Mouse (Mus musculus) forebrain, embryonic 10.5 days (tissue): ENCODE data around the gene Tspan3. TPM values are rescaled to one million over a fixed set of nuclear protein-coding genes. Genes with fewer than 3 reads are reported as not detected.

Experiments
- DNase-seq: peaks from one replicate; pipeline ENCODE4 v3.0.0-alpha.2; 2017; ENCODE audit warnings: low spot score; ENCODE audit errors: extremely low spot score
- H3K27ac ChIP-seq: fragments of 300-500 bp; sonication (generic); 2 replicates; pipeline ENCODE4 v1.5.1; 2016; ENCODE audit warnings: mild to moderate bottlenecking
- H3K27me3 ChIP-seq: fragments of 300-500 bp; sonication (generic); 2 replicates; pipeline ENCODE4 v1.6.1; 2016; ENCODE audit warnings: mild to moderate bottlenecking; ENCODE audit not compliant: poor library complexity, severe bottlenecking
- H3K36me3 ChIP-seq: fragments of 300-500 bp; sonication (generic); replicated peaks from 2 replicates; pipeline ENCODE4 v1.6.1; 2016; ENCODE audit warnings: mild to moderate bottlenecking, moderate library complexity
- H3K4me1 ChIP-seq: fragments of 300-500 bp; sonication (generic); 2 replicates; pipeline ENCODE4 v1.6.1; 2016
- H3K4me3 ChIP-seq: fragments of 300-500 bp; sonication (generic); 2 replicates; pipeline ENCODE4 v1.5.1; 2016; ENCODE audit warnings: mild to moderate bottlenecking, moderate library complexity
- H3K9me3 ChIP-seq: fragments of 300-500 bp; sonication (generic); 2 replicates; pipeline ENCODE4 v1.6.1; 2016; ENCODE audit warnings: mild to moderate bottlenecking, moderate library complexity
- WGBS: fragments of 180-500 bp; shearing (Covaris S2); methylation state at CpG from one replicate; pipeline ENCODE4 v1.1.7; 2016; 5-methylcytosine and 5-hydroxymethylcytosine counted together
- polyA plus RNA-seq: library from polyadenylated mRNA; unstranded; fragments of >200 nt; fragmentation: Nextera tagmentation; extraction: Ambion mirVana; gene quantifications from 2 replicates; pipeline ENCODE4 v1.2.1, GENCODE M21; 2016

The Tspan3 gene
- polyA plus RNA-seq = 510 and 526 TPM in 2 replicates

GRCm38 (mm10) chr9:56165377-56165776 is at the start of gene Tspan3:
Tspan3 (minus strand) TSS chr9:56165477.
- WGBS = 91% methylated on average over 6 of the region's 6 CpGs
- peak within 1 kb of the TSS; percentile 6; the same call in 1 of the 2 replicates for H3K27ac ChIP-seq
- H3K27me3 ChIP-seq = peaks cover 8% of the 10 kb centered on the region; the same call in 1 of the 2 replicates
- 0 out of 2 replicates have a peak, but pooled peaks cover 2% of the 10 kb centered on the region for H3K9me3 ChIP-seq
- H3K4me3 ChIP-seq = no peak within 1 kb of the TSS
- peaks cover 49% of the 10 kb centered on the region for H3K4me1 ChIP-seq
- no peak for DNase-seq
- H3K36me3 ChIP-seq = no peaks in the 10 kb centered on the region

- Histone ChIP-seq H3K4me1 (peaks cover 21% of the 10 kb centered on the region), H3K4me3 (peak overlapping the region; percentile 37), H3K36me3 (no peaks in the 10 kb centered on the region), H3K27me3 (peaks cover 26% of the 10 kb centered on the region), H3K9me3 (no peaks in the 10 kb centered on the region), H3K27ac (peak overlapping the region; percentile 66; the same call in 1 of the 2 replicates)
- 12% methylated on average over 11 of the region's 11 CpGs for WGBS
- peak; percentile 51 for DNase-seq
Measured at GRCm38 (mm10) chr9:56213451-56214291, 48.4 kb upstream of the Tspan3 start.

GRCm38 (mm10) chr9:56208817-56209216 is 43.5 kb upstream of the Tspan3 start:
- 90% methylated on average over 8 of the region's 8 CpGs for WGBS
- H3K9me3 ChIP-seq = no peaks in the 10 kb centered on the region
- no peak overlapping the region for H3K27ac ChIP-seq
- no peaks in the 10 kb centered on the region for H3K27me3 ChIP-seq
- DNase-seq = no peak
- H3K4me1 ChIP-seq = peaks cover 8% of the 10 kb centered on the region
- H3K36me3 ChIP-seq = peaks cover 15% of the 10 kb centered on the region
- H3K4me3 ChIP-seq = no peak overlapping the region

- peaks cover 15% of the 10 kb centered on the region for H3K36me3 ChIP-seq
- no peak overlapping the region for H3K4me3 ChIP-seq
- no peak overlapping the region for H3K27ac ChIP-seq
- no peaks in the 10 kb centered on the region for H3K27me3 ChIP-seq
- no peaks in the 10 kb centered on the region for H3K4me1 ChIP-seq
- WGBS = 86% methylated on average over 5 of the region's 5 CpGs
- no peaks in the 10 kb centered on the region for H3K9me3 ChIP-seq
- DNase-seq = no peak
Measured at GRCm38 (mm10) chr9:56207516-56207915, 42.2 kb upstream of the Tspan3 start.

DNA sequence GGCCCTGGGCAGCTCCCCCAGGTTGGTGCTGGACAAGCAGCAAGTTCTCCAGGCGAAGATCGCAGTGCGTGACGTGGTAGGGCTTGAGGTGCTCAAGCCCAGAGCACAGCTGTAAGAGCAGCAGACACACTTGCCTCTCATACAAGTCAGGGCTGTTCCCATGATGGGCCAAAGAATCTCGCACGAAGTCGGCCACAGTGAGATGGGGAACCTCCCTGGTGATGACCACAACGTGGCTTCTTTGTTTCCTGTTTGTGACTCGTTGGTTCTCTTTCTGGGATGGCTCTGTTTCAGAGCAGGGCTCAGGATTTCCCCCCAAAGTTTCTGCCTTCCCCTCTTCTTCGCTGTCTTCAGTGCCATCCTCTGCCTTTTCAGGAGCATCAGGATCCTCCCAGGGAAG is 41.8 kb upstream of the Tspan3 start:
- WGBS = 90% methylated on average over 10 of the region's 10 CpGs
- H3K27me3 ChIP-seq = no peaks in the 10 kb centered on the region
- no peak overlapping the region for H3K27ac ChIP-seq
- H3K4me3 ChIP-seq = no peak overlapping the region
- no peak for DNase-seq
- H3K4me1 ChIP-seq = no peaks in the 10 kb centered on the region
- H3K9me3 ChIP-seq = no peaks in the 10 kb centered on the region
- peaks cover 15% of the 10 kb centered on the region for H3K36me3 ChIP-seq

DNA sequence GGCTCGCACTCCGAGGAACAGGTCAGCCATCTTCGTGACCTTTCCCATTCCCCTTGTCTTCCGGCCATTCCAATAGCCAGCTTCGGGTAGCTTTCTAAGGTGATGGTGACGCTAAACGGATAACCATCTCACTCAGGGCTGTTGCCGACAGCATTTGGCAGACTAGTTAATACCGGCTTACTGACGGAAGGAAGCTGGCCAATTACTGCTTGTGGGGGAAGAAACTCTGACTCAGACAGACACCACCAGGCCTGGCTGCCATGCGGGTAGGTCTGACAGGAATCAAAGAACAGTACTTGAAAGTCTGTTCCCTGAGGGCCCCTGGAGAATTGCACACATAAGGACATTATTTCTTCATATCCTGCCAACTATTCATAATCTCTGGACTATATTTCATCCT is 40.1 kb upstream of the Tspan3 start:
- H3K4me1 ChIP-seq = peaks cover 10% of the 10 kb centered on the region
- H3K36me3 ChIP-seq = peaks cover 15% of the 10 kb centered on the region
- H3K27me3 ChIP-seq = peaks cover under 1% of the 10 kb centered on the region; the same call in 1 of the 2 replicates
- no peak for DNase-seq
- H3K27ac ChIP-seq = no peak overlapping the region
- H3K4me3 ChIP-seq = no peak overlapping the region
- H3K9me3 ChIP-seq = no peaks in the 10 kb centered on the region
- 91% methylated on average over 11 of the region's 11 CpGs for WGBS

DNA sequence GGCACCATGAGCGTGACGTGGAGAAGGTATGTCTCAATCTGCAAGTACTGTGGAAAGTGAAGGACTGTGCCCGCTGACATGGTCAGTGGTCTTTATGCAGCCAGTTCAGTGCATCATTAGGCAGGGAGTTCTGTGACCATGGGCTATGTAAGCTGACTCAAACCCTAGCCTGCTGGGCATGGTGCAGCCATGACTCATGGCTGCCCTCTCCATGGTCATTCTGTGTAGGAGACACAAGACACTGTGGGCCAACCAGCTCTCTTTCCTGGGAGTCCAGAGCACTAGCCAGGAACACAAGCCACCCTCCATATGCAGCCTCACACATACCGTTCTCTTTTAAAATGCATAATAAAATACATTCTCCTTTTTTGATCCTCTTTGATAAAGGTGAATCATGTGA is 39.0 kb upstream of the Tspan3 start:
- WGBS = 94% methylated on average over 4 of the region's 4 CpGs
- H3K27ac ChIP-seq = no peak overlapping the region
- peaks cover 12% of the 10 kb centered on the region for H3K4me1 ChIP-seq
- peaks cover 15% of the 10 kb centered on the region for H3K36me3 ChIP-seq
- no peak overlapping the region for H3K4me3 ChIP-seq
- H3K27me3 ChIP-seq = peaks cover 10% of the 10 kb centered on the region
- no peaks in the 10 kb centered on the region for H3K9me3 ChIP-seq
- DNase-seq = no peak

GRCm38 (mm10) chr9:56200645-56201314 is 35.5 kb upstream of the Tspan3 start:
- H3K27me3 ChIP-seq = peaks cover 33% of the 10 kb centered on the region
- DNase-seq = peak; percentile 85
- no peak overlapping the region for H3K4me3 ChIP-seq
- 42% methylated on average over 14 of the region's 14 CpGs for WGBS
- H3K27ac ChIP-seq = no peak overlapping the region
- peaks cover under 1% of the 10 kb centered on the region for H3K36me3 ChIP-seq
- peaks cover 17% of the 10 kb centered on the region for H3K4me1 ChIP-seq
- no peaks in the 10 kb centered on the region for H3K9me3 ChIP-seq

- no peak overlapping the region for H3K27ac ChIP-seq
- H3K4me1 ChIP-seq = peaks cover 23% of the 10 kb centered on the region
- peaks cover 39% of the 10 kb centered on the region for H3K27me3 ChIP-seq
- H3K9me3 ChIP-seq = no peaks in the 10 kb centered on the region
- H3K4me3 ChIP-seq = no peak overlapping the region
- no peak for DNase-seq
- no peaks in the 10 kb centered on the region; the same call in 1 of the 2 replicates for H3K36me3 ChIP-seq
- WGBS = 64% methylated on average over 2 of the region's 2 CpGs
Measured at GRCm38 (mm10) chr9:56200200-56200599, 34.9 kb upstream of the Tspan3 start.

- WGBS = 87% methylated on average over 4 of the region's 4 CpGs
- Histone ChIP-seq H3K27ac (no peak overlapping the region), H3K27me3 (peaks cover 70% of the 10 kb centered on the region), H3K9me3 (no peaks in the 10 kb centered on the region), H3K36me3 (no peaks in the 10 kb centered on the region), H3K4me3 (no peak overlapping the region), H3K4me1 (peaks cover 32% of the 10 kb centered on the region)
- DNase-seq = no peak
Measured at GRCm38 (mm10) chr9:56196921-56197320, 31.6 kb upstream of the Tspan3 start.

- Histone ChIP-seq H3K27ac (no peak overlapping the region), H3K4me3 (no peak overlapping the region), H3K9me3 (no peaks in the 10 kb centered on the region), H3K36me3 (no peaks in the 10 kb centered on the region), H3K4me1 (peaks cover 21% of the 10 kb centered on the region), H3K27me3 (peaks cover 76% of the 10 kb centered on the region)
- 46% methylated on average over 3 of the region's 3 CpGs for WGBS
- no peak for DNase-seq
Measured at GRCm38 (mm10) chr9:56195193-56195592, 29.9 kb upstream of the Tspan3 start.

DNA sequence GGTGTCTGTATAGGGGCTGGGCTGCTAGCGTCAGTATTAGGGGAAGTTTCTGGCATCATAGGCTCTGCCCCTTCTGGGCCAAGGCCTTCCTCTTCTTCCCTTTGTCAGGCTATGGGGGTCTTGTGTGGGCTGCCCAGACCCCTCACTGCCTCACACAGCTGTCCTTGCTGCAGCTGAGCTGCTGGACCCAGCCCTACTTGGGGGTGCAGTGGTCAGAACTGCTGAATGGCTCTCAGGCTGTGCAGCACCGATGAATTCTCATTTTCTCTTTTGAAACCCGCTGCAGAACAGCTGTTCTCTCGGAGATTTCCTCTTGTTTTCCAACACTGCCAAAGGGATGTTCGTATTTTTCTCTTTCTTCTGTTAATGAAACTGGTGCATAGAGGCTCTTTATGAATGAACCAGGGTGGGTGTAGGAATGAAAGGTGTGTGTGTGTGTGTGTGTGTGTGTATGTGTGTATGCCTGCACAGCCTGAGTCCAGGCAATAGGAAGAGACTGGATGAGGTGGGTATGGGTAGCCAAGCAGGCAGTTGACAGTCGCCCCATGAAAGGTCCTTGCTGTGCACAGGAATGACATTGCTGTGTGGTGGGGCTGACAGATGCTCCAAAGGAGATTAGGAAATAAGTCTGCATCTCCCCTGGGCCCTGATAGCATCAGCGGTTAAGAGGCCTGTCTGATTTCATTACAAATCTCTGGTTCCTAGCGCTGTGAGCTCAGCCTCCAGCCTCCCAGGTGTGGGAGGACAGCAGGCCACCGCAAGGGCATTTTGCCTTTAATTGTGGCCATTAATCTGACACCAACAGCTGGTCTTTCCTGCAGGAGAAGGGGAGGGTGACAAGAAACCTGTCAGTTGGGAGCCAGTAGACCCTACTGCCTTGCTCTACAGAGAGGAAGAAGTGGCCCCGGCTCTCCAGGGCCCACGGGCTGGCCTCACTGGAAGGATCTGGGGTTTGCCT is 26.5 kb upstream of the Tspan3 start:
- H3K27me3 ChIP-seq = peaks cover 52% of the 10 kb centered on the region
- peaks cover 16% of the 10 kb centered on the region for H3K4me1 ChIP-seq
- no peaks in the 10 kb centered on the region for H3K9me3 ChIP-seq
- no peak for DNase-seq
- H3K27ac ChIP-seq = no peak overlapping the region
- no peaks in the 10 kb centered on the region for H3K36me3 ChIP-seq
- no peak overlapping the region for H3K4me3 ChIP-seq
- 78% methylated on average over 11 of the region's 11 CpGs for WGBS
